Mouse (Mus musculus) megakaryocyte, embryonic 14.5 days (primary cell): ENCODE measurements around the gene Phactr3.

ENCODE experiments used
- FLI1 ChIP-seq: IDR thresholded peaks from 2 replicates; pipeline ENCODE4 v1.6.1; 2012; ENCODE audit warnings: low read length, inconsistent platforms, mixed read lengths
- GATA1 ChIP-seq: IDR thresholded peaks from 3 replicates; pipeline ENCODE4 v1.6.1; 2012; ENCODE audit warnings: mixed read lengths, low read length, inconsistent platforms, borderline replicate concordance

DNA sequence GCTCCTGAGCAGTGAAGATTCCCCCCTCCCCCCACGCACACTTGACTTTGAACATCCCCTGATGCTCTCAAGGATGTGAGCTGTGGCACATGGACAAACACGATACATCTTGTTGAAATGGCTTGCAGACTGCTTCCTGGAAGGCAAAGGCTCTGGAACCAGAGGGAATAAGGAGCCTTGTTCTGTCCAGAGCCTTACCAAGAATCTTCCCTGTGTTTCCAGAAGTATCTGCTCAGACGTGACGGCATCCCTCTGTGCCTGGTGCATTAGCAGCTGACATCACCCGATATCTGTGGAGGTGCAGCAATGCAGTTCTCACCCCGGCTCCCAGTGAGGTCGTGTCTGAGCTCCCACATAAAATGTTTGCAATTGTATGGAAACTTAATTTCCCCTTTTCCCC, 201.0 kb downstream of the Phactr3 start:
- TF ChIP-seq GATA1 (no peak), FLI1 (no peak)
